Mouse (Mus musculus): Measurements from ENCODE around the gene Timm29.
"Not testable (repeated sequence)": the region's sequence is repeated elsewhere in the genome, so short reads cannot be mapped to it uniquely, and the experiment has no call there.

DNA sequence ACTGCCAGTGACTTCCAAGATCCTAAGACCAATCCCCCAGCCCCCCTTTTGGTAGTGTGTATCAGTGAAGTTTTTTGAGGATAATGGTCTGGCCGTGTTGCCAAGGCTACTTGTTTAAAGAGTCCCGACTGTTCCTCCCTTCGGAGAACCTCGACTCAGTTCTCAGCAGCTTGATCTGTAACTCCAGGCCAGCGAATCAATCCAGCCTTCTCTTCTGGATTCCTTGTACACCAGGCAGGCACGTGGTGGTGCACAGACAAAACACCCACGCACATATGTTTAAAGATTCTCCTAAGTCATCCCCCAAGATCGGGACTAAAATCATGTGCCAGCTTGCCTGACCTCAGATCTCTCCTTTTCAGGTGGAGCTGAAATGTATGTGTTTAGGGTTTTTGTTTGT is 1.8 kb downstream of the Timm29 start:
- not testable (repeated sequence) for TF ChIP-seq CTCF, EP300 (IDR thresholded peaks at IDR 0.05)
